Mouse (Mus musculus): ENCODE measurements around the gene Ntf3. TPM values are rescaled to one million over a fixed set of nuclear protein-coding genes. Genes with fewer than 3 reads are reported as not detected.

The Ntf3 gene
- total RNA-seq, 2 experiments from 2014 or later = 1.7 to 4.3 TPM

DNA sequence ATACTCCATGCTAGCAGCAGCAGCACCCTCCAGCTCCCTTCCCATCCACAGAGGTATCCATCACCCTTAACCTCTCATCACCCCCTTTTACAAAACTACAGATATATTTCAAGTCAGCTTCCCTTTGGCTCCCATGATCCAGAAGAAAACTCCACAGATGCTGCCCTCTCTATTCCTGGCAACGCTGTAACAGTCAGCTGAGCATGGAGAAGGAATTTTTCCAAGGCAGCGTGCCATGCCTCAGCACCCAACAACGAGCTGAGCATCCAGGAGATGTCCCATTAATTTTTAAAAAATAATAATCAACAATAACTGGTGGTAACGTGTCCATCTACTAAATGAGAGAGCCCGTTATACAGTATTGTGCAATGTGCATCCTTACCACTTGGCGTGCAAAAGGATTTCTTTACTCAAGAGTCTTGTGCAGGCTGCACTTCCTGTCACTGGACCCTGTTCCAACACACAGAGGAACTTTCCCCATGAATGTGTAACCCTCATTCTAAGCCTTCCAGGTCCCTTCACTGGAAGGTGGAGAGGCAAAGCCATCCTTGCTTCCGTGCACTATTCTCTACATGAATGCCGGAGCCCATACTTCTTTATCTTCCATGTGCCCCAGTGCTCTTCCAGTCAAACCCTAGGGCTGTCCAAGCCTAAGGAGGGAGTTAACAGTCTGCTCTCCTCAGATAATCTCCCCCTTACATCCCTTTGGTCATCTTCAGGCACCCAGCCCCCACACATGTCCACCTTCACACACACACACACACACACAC lies 5.0 kb downstream of the Ntf3 start:
- DNase-seq (ENCODE audit: low spot score in 2 of 2) = no peak
- intact Hi-C loops (cut with DNase I) = loop anchor here (10.0 kb wide), 1 partner anchor 333 kb away; no protein-coding TSS in a partner anchor

DNA sequence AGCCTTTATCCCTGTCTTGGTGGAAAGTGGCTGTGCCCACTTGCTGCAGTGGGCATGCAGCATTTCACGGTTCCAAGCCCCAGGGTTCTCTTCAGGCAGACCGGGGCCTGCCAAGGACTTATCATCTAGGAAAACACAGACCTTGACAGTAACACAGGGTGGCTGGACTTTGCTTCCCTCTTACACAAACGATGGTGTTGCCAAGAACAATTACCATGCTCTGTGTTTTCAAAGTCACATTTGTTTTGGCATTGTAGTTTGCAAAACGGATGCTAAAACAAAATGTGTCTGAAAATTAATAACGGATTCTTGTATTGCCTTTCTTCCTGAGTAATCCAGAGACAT lies 6.7 kb downstream of the Ntf3 start:
- intact Hi-C loops (cut with DNase I) = loop anchor here (10.0 kb wide), 1 partner anchor 335 kb away; no protein-coding TSS in a partner anchor
- DNase-seq (ENCODE audit: low spot score in 2 of 2) = no peak

DNA sequence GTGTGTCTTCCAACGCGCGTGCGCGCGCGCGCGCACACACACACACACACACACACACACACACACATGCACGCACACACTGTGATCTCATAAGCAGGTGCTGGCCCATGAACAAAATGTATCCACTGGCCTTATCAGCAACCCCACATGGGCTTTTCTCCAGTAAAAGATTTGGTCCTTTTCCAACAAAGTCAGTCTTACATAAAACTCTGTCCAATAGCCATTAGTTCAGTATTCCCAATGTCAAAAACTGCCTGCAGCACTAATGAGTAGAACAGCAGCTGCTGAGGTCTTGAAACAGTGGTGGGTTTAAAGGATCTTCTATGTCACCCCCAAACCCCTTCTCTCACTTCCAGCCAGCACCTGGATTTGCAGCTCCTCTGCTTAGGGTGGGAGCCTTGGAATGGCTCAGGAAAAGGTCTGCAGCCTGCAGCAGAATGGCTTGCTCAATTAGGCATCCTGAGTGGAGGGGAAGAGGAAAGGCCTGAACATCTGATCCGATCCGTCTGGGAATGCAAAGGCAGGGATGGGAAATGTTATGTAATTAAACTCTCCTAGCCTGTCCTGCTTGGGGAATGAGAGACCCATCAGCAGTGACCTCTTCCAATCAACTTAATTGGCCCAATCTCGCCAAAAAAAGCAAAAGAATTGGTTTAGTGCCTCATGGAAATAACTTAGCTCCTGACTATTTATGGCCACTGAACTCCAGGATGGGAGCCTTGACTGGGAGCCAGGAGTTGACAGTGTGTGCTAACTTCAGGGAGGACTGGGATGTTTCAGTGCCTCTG lies 7.2 kb downstream of the Ntf3 start:
- no peak for DNase-seq (ENCODE audit: low spot score in 2 of 2)
- intact Hi-C loops (cut with DNase I) = loop anchor here (10.0 kb wide), 1 partner anchor 335 kb away; no protein-coding TSS in a partner anchor

DNA sequence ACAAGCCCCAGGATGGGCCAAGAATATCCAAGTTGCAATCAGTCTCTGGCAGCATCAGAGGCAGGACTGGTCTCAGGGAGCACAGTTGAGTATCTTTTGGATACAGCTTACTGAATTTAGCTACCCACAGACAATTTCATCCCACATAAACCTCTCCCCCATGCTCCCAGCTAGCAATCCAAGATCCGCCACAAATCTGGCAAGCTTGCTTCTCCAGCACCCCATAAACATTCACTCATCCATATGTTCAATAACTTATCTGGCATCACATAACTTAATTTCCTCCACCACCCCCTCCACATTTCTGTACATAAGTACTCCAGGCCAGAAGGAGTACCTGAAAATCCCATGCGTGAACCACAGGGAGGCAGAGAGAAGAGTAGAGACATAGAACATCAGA lies 10.8 kb downstream of the Ntf3 start:
- intact Hi-C loops (cut with DNase I) = no loop called here
- no peak for DNase-seq (ENCODE audit: low spot score in 2 of 2)

DNA sequence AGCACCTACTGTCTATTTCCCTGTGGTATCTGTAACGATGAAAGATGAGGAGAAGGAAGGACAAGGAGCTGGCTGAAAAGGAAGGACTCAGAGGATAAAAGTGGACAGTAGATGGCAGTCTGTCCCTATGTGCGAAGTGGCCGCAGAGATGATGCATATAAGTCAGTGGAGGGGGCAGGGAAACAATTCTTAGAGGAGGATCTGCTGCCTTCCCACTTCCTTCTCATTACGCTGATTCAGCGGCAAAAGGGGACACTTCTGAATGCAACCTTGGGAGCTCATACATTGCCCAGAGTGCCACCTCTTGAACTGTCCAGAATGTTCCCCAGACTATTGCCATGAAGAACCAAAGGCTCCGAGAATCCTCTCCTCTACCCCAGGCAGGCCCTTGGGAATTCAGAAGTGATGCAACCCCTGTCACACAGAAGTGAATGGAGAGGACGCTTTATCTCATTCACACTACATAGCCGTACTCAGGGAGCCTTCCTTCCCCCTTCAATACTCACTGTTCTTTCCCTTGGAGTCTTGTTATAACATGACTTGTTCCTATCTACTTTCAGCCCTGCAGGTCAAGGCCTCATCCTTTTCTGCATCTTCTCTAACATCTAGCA lies 12.2 kb downstream of the Ntf3 start:
- intact Hi-C loops (cut with DNase I) = no loop called here
- peak in 1 of 2 experiments; percentile 60 for DNase-seq (ENCODE audit: low spot score in 2 of 2)

DNA sequence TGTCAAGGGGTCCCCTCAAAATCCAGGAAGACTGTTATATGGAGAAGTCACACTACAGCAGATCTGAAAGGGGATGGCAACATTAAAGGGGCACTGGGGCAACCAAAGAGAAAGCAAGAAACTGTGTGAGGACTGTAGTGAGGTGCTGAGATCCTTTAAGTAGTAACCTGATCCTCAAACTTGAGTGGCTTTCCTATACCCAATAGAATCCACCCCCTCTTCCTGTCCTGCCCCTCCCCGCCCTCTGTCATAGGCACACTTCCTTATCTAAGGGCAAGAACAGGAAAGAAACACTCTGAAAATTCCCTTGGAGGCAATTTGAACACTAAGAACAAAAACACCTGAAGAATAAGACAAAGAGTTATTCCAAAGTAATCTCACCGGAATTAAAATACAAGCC lies 13.6 kb downstream of the Ntf3 start:
- no peak for DNase-seq (ENCODE audit: low spot score in 2 of 2)
- intact Hi-C loops (cut with DNase I) = loop anchor here (2.0 kb wide), 1 partner anchor 400 kb away; no protein-coding TSS in a partner anchor

DNA sequence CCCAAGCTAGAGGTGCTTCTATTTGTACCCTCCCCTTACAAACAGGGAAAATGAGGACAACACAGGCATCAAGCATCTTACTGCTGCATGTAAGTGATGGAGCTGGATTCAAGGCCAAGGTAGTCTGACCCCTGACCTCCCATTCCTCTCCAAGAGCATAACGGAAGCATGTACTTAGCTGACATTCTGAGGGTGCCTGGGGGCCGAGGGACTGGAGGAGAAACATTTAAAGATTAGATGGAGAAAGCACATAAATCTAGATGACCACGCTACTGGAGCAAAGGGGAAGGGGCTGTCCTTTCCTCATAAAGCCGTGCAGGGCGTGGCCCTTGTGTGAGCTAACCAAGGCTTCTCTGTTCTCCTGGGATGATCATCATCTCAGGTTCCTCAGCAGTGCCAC lies 23.1 kb downstream of the Ntf3 start:
- DNase-seq (ENCODE audit: low spot score in 2 of 2) = no peak
- intact Hi-C loops (cut with DNase I) = no loop called here

DNA sequence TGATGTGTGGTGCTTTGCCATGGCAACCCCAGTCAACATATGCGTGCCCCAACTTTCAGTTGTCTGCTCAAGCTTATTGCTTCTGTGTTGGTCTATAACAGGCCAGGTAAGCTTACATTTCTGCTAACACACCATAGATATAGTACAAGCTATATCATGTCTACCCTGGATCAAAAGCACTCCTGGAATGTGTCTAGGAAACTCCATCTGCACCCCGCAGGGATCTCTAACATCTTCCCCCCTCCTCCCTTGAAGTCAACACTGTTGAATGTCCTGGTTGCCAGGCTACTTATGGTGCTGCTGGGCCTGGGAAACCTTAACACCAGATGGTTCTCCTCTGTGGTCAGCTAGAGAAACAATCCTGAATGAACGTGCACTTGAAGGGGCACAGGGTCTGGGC lies 24.0 kb downstream of the Ntf3 start:
- intact Hi-C loops (cut with DNase I) = no loop called here
- no peak for DNase-seq (ENCODE audit: low spot score in 2 of 2)

DNA sequence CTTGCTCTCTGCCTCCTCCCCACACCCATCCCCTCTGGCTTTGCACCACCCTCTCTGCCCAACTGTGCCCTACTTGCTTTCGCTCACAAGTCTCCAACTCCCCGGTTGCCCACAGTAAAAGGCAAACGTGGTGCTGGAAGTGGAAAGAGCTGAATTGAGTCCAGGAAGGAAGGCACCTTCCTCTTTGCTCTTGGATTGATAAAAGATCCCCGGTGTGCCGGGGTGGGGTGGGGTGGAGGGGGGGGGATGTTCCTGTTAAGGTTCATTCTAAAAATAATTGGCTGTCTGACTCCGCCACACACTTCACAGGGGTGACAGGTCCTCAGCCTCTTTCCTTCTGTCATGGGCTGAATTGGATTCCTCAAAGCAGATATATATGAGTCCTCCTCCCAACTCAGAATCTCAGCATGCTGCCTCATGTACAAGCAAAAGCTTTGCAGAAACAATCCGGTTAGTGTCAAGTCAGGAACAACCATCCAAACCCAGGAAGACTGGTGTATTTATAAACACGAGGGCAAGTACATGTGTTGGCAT lies 24.6 kb downstream of the Ntf3 start:
- intact Hi-C loops (cut with DNase I) = no loop called here
- no peak for DNase-seq (ENCODE audit: low spot score in 2 of 2)

DNA sequence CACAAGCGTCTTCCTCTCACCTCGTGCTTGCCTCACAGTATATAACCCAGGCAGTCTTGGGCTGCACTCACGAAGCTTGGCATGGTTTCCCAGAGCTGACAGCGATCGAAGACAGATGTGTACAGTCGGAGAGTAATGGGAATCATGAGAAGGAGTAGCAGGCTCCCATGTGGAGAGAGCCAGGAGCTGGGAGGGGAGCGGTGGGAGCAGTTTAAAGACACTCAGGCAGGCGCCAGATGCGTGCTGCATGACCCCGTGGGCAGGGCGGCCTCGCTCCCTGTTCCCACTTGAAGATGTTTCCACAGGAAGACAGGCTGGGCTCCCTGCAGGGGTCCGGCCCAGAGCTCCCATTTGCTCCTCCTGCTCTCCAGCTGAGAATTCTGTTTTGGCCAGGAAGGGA lies 25.2 kb downstream of the Ntf3 start:
- DNase-seq (ENCODE audit: low spot score in 2 of 2) = no peak
- intact Hi-C loops (cut with DNase I) = no loop called here

DNA sequence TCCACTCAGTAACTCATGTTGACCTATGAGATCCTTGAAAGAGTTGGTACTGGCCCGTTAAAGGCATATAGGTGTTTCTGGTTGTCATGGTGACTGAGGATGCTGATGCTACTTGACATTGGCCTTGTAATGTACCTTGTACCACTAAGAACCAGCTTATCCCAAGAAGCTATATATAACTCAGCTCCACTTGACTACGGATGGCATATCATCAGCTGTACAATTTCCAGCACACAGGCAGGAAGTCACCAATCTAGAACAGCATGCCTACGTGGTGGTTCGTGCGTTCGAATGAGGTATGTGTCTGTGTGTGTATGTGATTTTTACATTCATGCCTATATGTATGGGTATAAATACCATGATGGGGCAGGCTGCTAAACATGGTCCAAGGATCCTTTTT lies 25.7 kb downstream of the Ntf3 start:
- no peak for DNase-seq (ENCODE audit: low spot score in 2 of 2)
- intact Hi-C loops (cut with DNase I) = no loop called here

DNA sequence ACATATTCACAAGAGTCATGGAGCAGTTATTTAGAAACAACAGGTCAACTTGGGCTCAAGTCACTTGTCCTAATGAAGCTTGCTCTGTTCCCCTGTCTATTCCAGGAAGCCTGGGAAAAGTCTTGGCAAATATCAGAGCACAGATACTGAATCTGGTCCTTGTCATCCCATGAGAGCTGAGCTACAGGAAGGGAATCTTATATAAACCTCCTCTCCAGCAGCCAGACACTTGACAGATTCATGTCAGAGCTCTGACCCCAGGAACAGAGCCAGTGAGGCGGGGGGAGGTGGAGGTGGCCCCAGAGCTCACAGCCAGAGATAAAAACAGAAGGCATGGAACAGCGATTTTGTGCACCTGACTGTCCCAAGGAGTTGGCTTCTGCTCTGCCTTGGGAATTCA lies 26.3 kb downstream of the Ntf3 start:
- intact Hi-C loops (cut with DNase I) = no loop called here
- no peak for DNase-seq (ENCODE audit: low spot score in 2 of 2)

DNA sequence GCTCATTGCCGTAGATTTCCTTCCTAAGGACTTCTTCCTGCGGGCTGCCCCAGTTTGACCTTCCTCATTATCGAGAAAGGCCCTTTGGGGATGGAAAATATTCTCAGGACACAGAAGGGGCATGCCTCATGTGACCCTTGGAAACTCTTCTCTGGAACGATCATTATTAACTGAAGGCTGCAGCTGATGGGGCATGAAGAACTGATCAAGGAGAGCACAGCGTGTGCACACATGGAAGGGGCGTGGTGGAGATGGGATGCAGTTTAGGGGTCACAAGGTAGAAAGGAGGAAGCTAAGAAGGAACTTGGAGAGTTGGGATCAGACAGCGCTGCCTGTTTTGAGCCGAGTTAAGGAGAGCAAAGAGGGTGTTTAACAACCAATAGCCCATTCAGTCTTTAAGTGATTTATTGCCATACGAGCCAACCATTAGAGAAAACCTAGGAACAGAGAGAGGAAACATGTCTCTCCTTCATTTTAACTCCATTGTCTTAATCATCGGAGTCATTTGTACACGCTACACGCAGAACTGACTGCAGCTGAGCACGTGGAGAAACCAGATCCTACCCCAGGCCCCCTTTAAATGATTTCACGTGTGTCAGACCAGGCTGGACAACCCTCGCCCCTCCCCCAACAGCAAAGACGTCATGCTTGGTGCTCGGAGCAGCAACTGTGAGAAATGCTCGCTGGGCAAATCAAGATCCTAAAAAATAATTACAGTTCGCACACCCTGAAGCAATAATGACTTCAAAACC lies 32.4 kb downstream of the Ntf3 start:
- DNase-seq (ENCODE audit: low spot score in 2 of 2) = no peak
- intact Hi-C loops (cut with DNase I) = no loop called here

DNA sequence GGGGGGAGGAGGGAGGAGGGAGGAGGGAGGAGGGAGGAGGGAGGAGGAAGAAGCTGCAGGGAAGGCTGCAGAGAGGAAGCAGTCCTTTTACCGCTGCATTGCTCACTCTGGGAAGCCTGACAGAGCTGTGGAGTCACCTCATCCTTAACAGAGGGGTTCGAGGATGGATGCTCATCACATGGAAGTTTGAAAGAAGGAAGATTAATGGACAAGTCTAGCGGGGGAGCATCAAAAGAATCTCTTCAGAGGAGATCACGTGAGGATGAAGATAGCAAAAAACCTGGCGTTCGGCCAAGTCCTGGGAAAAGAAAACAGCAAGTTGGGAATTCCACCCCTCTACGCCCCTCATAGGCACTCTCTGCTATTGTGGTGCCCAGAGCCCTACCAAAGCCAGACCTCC lies 38.5 kb downstream of the Ntf3 start:
- no peak for DNase-seq (ENCODE audit: low spot score in 2 of 2)
- intact Hi-C loops (cut with DNase I) = no loop called here

DNA sequence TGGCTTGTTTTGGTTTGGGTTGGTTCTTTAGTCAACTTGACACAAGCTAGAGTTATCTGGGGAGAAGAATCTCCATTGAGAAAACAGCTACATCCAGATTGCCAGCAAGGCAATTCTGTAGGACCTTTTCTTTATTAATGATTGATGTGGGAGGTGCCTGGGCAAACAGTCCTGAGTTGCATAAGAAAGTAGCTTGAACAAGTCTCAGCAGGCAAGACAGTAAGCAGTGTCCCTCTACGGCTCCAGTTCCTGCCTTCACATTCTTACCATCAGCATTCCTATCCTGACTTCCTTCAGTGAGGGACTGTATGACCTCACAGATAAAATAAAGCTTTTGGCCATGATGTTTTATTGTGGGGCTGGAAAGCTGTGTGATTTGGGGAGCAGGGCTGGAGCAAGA lies 48.5 kb downstream of the Ntf3 start:
- DNase-seq (ENCODE audit: low spot score in 2 of 2) = no peak
- intact Hi-C loops (cut with DNase I) = no loop called here

DNA sequence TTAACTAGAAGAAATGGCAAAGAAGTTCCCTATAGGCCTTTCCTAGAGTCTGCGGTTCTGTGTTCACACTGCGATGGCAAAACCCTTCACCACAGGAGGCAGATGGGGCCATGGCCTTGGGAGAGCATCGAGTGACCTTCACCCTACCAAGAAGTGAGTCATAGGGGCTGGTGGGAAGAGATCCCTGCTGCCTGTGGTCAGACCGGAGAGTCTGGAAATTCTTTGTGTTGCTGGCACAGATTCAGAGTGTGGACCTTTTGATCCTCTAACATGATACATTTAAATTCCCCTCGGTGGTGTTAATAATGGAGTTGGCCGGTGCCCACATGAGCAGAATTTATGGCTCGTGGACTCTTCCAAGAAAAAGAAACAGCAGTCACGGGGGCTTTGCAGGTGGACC lies 49.5 kb downstream of the Ntf3 start:
- DNase-seq (ENCODE audit: low spot score in 2 of 2) = no peak
- intact Hi-C loops (cut with DNase I) = no loop called here

DNA sequence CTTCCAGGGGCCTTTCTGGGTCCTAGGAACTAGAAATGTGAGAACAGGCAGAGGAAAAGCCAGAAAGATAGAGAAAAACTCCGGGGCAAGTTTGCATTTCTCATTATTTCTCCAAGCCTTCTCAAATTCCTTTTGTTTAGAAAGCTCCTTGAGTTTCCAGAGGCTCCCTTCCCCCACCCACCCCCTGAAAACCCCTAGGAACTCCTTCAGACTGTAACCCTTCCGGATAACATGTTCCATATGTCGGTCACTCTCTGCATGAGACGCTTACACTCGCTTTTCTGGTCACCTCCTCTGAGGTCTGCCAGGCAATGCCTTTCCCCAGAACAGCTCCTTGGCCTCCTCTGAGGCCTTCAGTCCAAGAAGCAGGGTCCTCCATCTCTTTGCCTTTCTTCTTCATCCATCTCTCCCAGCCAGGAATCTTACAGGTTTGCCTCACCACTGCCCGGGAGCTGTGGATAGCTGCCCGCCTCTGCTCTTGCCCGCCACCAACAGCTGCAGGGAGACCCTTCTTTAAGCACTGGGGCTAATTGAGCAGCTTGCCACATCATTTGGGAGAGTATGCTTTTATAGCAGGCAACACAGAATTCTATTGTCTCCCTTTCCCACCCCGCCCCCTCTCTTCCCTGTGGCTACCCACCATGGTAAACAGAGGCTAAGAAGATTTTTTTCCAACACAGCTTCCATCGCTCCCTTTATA lies 51.6 kb downstream of the Ntf3 start:
- no peak for DNase-seq (ENCODE audit: low spot score in 2 of 2)
- intact Hi-C loops (cut with DNase I) = no loop called here

DNA sequence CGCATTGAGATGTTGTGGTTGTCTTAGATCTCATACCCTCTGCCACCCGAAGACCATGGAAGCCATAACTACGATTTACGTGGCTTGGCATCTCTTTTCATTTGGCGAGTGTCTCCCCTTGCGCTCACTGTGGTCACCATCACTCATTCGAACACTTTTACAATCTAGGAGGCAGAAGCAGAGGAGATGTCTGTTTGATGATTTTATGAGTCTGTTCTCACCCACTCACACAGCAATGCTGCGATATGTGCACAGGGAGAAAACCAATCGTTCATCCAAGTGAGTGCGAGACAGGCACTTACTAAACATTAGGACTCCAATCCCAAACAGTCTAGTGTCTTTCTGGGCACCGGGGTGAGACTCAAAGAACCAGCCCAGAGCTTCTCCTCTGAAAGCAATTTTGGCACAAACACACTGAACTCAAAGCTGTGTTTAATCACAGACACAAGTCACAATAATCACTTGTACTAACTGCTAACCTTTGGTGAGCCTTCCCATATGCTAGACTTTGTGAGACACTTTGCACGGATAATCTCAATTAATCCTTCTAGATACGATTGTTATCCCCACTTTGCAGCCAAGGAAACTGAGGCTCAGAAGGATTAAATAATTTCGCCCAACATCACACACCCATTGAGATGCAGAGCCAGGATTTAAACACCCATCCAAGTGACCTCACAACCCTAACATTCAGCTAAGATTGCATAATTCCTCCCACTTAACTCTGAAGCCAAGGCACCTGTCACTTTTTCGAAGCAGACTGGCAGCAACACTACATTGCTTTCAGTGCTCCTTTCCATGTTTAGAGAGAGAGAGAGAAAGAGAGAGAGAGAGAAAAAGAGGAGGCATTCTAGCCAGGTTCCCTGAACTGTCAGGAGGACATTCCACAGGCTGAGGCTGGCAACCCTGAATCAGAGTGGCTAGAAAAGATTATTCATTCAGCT lies 55.5 kb downstream of the Ntf3 start:
- intact Hi-C loops (cut with DNase I) = no loop called here
- no peak for DNase-seq (ENCODE audit: low spot score in 2 of 2)

Measured in left cerebral cortex, postnatal 14 days (tissue).